Mouse (Mus musculus) bone marrow, adult 2 months (tissue): ENCODE data around the gene Ptprg. TPM values are rescaled to one million over a fixed set of nuclear protein-coding genes. Genes with fewer than 3 reads are reported as not detected.

Source experiments
- H3K27ac ChIP-seq: fragments of 200-500 bp; 2 replicates; pipeline ENCODE4 v1.5.1; 2012; ENCODE audit warnings: low read depth, mild to moderate bottlenecking, control low read depth, inconsistent platforms, low read length; ENCODE audit not compliant: control insufficient read depth, poor library complexity, insufficient read depth
- H3K4me1 ChIP-seq: fragments of 200-500 bp; 2 replicates; pipeline ENCODE4 v1.6.1; 2011; ENCODE audit warnings: low read length; ENCODE audit not compliant: control insufficient read depth, insufficient read depth
- H3K4me3 ChIP-seq: fragments of 200-500 bp; replicated peaks from 2 replicates; pipeline ENCODE3; 2011; ENCODE audit warnings: mild to moderate bottlenecking, low read depth, low read length, control low read depth; ENCODE audit not compliant: control insufficient read depth
- CTCF ChIP-seq: fragments of 200-500 bp; IDR thresholded peaks from 2 replicates; pipeline ENCODE4 v1.5.1; 2011; ENCODE audit warnings: low read length, control low read depth; ENCODE audit not compliant: control insufficient read depth, insufficient read depth
- POLR2A ChIP-seq: fragments of 200-500 bp; IDR thresholded peaks from 2 replicates; pipeline ENCODE4 v1.6.1; 2011; ENCODE audit warnings: low read depth, mild to moderate bottlenecking, control low read depth, low read length, borderline replicate concordance; ENCODE audit not compliant: control insufficient read depth
- WGBS: fragments of 180-500 bp; shearing (Covaris S2); methylation state at CpG from one replicate; pipeline ENCODE4 v1.1.7; 2018; 5-methylcytosine and 5-hydroxymethylcytosine counted together
- polyA plus RNA-seq: library from polyadenylated mRNA; stranded (reverse); fragments of >200 nt; gene quantifications from 2 replicates; pipeline ENCODE4 v1.2.4, GENCODE M21; 2011; ENCODE audit warnings: low replicate concordance; ENCODE audit not compliant: missing spikeins, insufficient read depth, insufficient read length

The Ptprg gene
- polyA plus RNA-seq, 1 experiment = 0.27 TPM

GRCm38 (mm10) chr14:12102389-12103325, 549.3 kb downstream of the Ptprg start:
- Histone ChIP-seq H3K27ac (no peak overlapping the region), H3K4me3 (no peak overlapping the region), H3K4me1 (no peaks in the 10 kb centered on the region)
- WGBS = 77% methylated on average over 11 of the region's 11 CpGs
- TF ChIP-seq CTCF (no peak), POLR2A (no peak)

- no peak for TF ChIP-seq CTCF
- TF ChIP-seq POLR2A = no peak
- no peaks in the 10 kb centered on the region for H3K4me1 ChIP-seq
- H3K27ac ChIP-seq = no peak overlapping the region
- H3K4me3 ChIP-seq = no peak overlapping the region
- WGBS = 81% methylated on average over 12 of the region's 12 CpGs
Measured at GRCm38 (mm10) chr14:12104297-12105155, 551.2 kb downstream of the Ptprg start.

- TF ChIP-seq CTCF (no peak), POLR2A (no peak)
- H3K4me3 ChIP-seq = no peak overlapping the region
- H3K4me1 ChIP-seq = no peaks in the 10 kb centered on the region
- no peak overlapping the region for H3K27ac ChIP-seq
- 84% methylated on average over 2 of the region's 2 CpGs for WGBS
Measured at GRCm38 (mm10) chr14:12105156-12105430, 551.8 kb downstream of the Ptprg start.

GRCm38 (mm10) chr14:12105593-12105992, 552.3 kb downstream of the Ptprg start:
- TF ChIP-seq POLR2A = no peak
- no peak for TF ChIP-seq CTCF
- no peak overlapping the region for H3K4me3 ChIP-seq
- WGBS = 72% methylated on average over 3 of the region's 3 CpGs
- H3K4me1 ChIP-seq = no peaks in the 10 kb centered on the region
- H3K27ac ChIP-seq = no peak overlapping the region

GRCm38 (mm10) chr14:12107459-12107858, 554.1 kb downstream of the Ptprg start:
- no peak overlapping the region for H3K4me3 ChIP-seq
- no peak overlapping the region for H3K27ac ChIP-seq
- TF ChIP-seq CTCF = no peak
- TF ChIP-seq POLR2A = no peak
- H3K4me1 ChIP-seq = no peaks in the 10 kb centered on the region
- WGBS = 77% methylated on average over 7 of the region's 7 CpGs

- no peak overlapping the region for H3K27ac ChIP-seq
- 26% methylated on average over 7 of the region's 7 CpGs for WGBS
- no peaks in the 10 kb centered on the region for H3K4me1 ChIP-seq
- TF ChIP-seq POLR2A (no peak), CTCF (no peak)
- no peak overlapping the region for H3K4me3 ChIP-seq
Measured at GRCm38 (mm10) chr14:12107991-12108390, 554.7 kb downstream of the Ptprg start.

GRCm38 (mm10) chr14:12112548-12113011, 559.2 kb downstream of the Ptprg start:
- 61% methylated on average over 2 of the region's 2 CpGs for WGBS
- Histone ChIP-seq H3K27ac (no peak overlapping the region), H3K4me1 (no peaks in the 10 kb centered on the region), H3K4me3 (no peak overlapping the region)
- TF ChIP-seq POLR2A = no peak

GRCm38 (mm10) chr14:12113326-12113725, 560.0 kb downstream of the Ptprg start:
- no peak overlapping the region for H3K4me3 ChIP-seq
- WGBS = 61% methylated on average over 5 of the region's 5 CpGs
- no peak for TF ChIP-seq POLR2A
- TF ChIP-seq CTCF = no peak
- H3K4me1 ChIP-seq = no peaks in the 10 kb centered on the region
- H3K27ac ChIP-seq = no peak overlapping the region
